Mouse (Mus musculus) CH12.LX (cell line): ENCODE measurements around the gene Rgs12. TPM values are rescaled to one million over a fixed set of nuclear protein-coding genes. Genes with fewer than 3 reads are reported as not detected.

Experiments
- DNase-seq: peaks from one replicate; pipeline ENCODE4 v3.0.0-alpha.2; 2013; ENCODE audit errors: extremely low read depth
- H3K27ac ChIP-seq: 2 replicates; pipeline ENCODE4 v1.5.1; 2012; ENCODE audit warnings: low read depth, mild to moderate bottlenecking, control low read depth, moderate library complexity; ENCODE audit not compliant: insufficient read depth
- H3K27me3 ChIP-seq: replicated peaks from 2 replicates; pipeline ENCODE3; 2012; ENCODE audit warnings: inconsistent platforms
- H3K36me3 ChIP-seq, 2 experiments: replicated peaks in 1 of 2; 2 replicates each; pipeline versions ENCODE3 to v1.6.1; 2012; ENCODE audit warnings: inconsistent platforms in 1 of 2, low read length in 1 of 2, mild to moderate bottlenecking in 1 of 2, mixed read lengths in 1 of 2, moderate library complexity in 1 of 2; ENCODE audit not compliant: control insufficient read depth in 1 of 2, insufficient read depth in 1 of 2
- H3K4me1 ChIP-seq, 2 experiments: 2 replicates each; pipeline ENCODE4 v1.6.1; 2012; ENCODE audit warnings: inconsistent platforms in 1 of 2, moderate library complexity in 1 of 2; ENCODE audit not compliant: insufficient read depth in 2 of 2, control insufficient read depth in 1 of 2
- H3K4me2 ChIP-seq: 2 replicates; pipeline ENCODE4 v1.6.1; 2012; ENCODE audit warnings: low read depth, mild to moderate bottlenecking, control low read depth; ENCODE audit not compliant: poor library complexity, insufficient read depth, severe bottlenecking
- H3K4me3 ChIP-seq, 3 experiments: fragments of 150-350 bp in 1 of 3; sonication (generic) in 1 of 3; replicated peaks in 1 of 3; 2 replicates each; pipeline versions ENCODE3 to v1.5.1; 2011 to 2012; ENCODE audit warnings: low read depth in 2 of 3, low read length in 2 of 3, mild to moderate bottlenecking in 2 of 3, moderate library complexity in 2 of 3, control low read depth in 1 of 3, improper control_type of control experiment in 1 of 3, inconsistent platforms in 1 of 3, mixed read lengths in 1 of 3; ENCODE audit not compliant: poor library complexity in 1 of 3
- H3K79me2 ChIP-seq: replicated peaks from 2 replicates; pipeline ENCODE4 v1.6.1; 2012; ENCODE audit warnings: mild to moderate bottlenecking, moderate library complexity; ENCODE audit not compliant: control insufficient read depth, poor library complexity, insufficient read depth, severe bottlenecking; ENCODE audit errors: extremely low read depth
- H3K9ac ChIP-seq: 2 replicates; pipeline ENCODE4 v1.6.1; 2012; ENCODE audit warnings: low read depth, mild to moderate bottlenecking, control low read depth, moderate library complexity; ENCODE audit not compliant: insufficient read depth
- H3K9me3 ChIP-seq: replicated peaks from 2 replicates; pipeline ENCODE3; 2012; ENCODE audit warnings: low read length, inconsistent platforms, mixed read lengths
- BHLHE40 ChIP-seq: IDR thresholded peaks from 2 replicates; pipeline ENCODE4 v1.6.1; 2011; ENCODE audit warnings: mild to moderate bottlenecking, low read depth, low read length, improper control_type of control experiment
- CHD1 ChIP-seq: IDR thresholded peaks from 2 replicates; pipeline ENCODE4 v1.6.1; 2012; ENCODE audit warnings: low read depth, low read length, improper control_type of control experiment, inconsistent platforms
- CHD2 ChIP-seq: IDR thresholded peaks from 2 replicates; pipeline ENCODE4 v1.6.1; 2011; ENCODE audit warnings: low read length, improper control_type of control experiment
- CTCF ChIP-seq, 2 experiments: IDR thresholded peaks in 1 of 2; conservative IDR thresholded peaks in 1 of 2; 2 replicates each; pipeline ENCODE4 v1.5.1; 2011 to 2012; ENCODE audit warnings: low read depth in 2 of 2, low read length in 2 of 2, improper control_type of control experiment in 1 of 2, inconsistent platforms in 1 of 2, mild to moderate bottlenecking in 1 of 2, moderate library complexity in 1 of 2
- E2F4 ChIP-seq: IDR thresholded peaks from 2 replicates; pipeline ENCODE4 v1.6.1; 2011; ENCODE audit warnings: low read depth, low read length, improper control_type of control experiment; ENCODE audit not compliant: insufficient replicate concordance
- ELF1 ChIP-seq: IDR thresholded peaks from 2 replicates; pipeline ENCODE4 v1.6.1; 2014; ENCODE audit warnings: low read depth, mild to moderate bottlenecking, inconsistent platforms, low read length, improper control_type of control experiment
- EP300 ChIP-seq: IDR thresholded peaks from 2 replicates; pipeline ENCODE4 v1.6.1; 2011; ENCODE audit warnings: low read length, improper control_type of control experiment
- ETS1 ChIP-seq: conservative IDR thresholded peaks from 2 replicates; pipeline ENCODE4 v1.6.1; 2012; ENCODE audit warnings: low read depth, mild to moderate bottlenecking, inconsistent platforms, low read length, improper control_type of control experiment, moderate library complexity
- HCFC1 ChIP-seq: IDR thresholded peaks from 2 replicates; pipeline ENCODE4 v1.6.1; 2012; ENCODE audit warnings: low read depth, mild to moderate bottlenecking, inconsistent platforms, low read length, improper control_type of control experiment
- JUN ChIP-seq: IDR thresholded peaks from 2 replicates; pipeline ENCODE4 v1.6.1; 2011; ENCODE audit warnings: low read depth, mild to moderate bottlenecking, low read length, improper control_type of control experiment, moderate library complexity; ENCODE audit not compliant: insufficient read depth
- JUND ChIP-seq: conservative IDR thresholded peaks from 2 replicates; pipeline ENCODE4 v1.6.1; 2011; ENCODE audit warnings: low read depth, low read length, improper control_type of control experiment
- MXI1 ChIP-seq: IDR thresholded peaks from 2 replicates; pipeline ENCODE4 v1.6.1; 2011; ENCODE audit warnings: mild to moderate bottlenecking, low read depth, low read length, improper control_type of control experiment
- POLR2AphosphoS2 ChIP-seq: IDR thresholded peaks from 2 replicates; pipeline ENCODE4 v1.6.1; 2011; ENCODE audit warnings: low read depth, low read length, improper control_type of control experiment
- TBP ChIP-seq: conservative IDR thresholded peaks from 2 replicates; pipeline ENCODE4 v1.6.1; 2011; ENCODE audit warnings: low read depth, low read length, improper control_type of control experiment
- USF2 ChIP-seq: conservative IDR thresholded peaks from 2 replicates; pipeline ENCODE4 v1.6.1; 2011; ENCODE audit warnings: low read depth, low read length, improper control_type of control experiment
- ZC3H11A ChIP-seq: IDR thresholded peaks from 2 replicates; pipeline ENCODE4 v1.6.1; 2012; ENCODE audit warnings: low read depth, mild to moderate bottlenecking, inconsistent platforms, low read length, improper control_type of control experiment
- ZKSCAN1 ChIP-seq: IDR thresholded peaks from 2 replicates; pipeline ENCODE4 v1.6.1; 2012; ENCODE audit warnings: low read depth, inconsistent platforms, low read length, improper control_type of control experiment, borderline replicate concordance
- ZMIZ1 ChIP-seq: IDR thresholded peaks from 2 replicates; pipeline ENCODE4 v1.6.1; 2012; ENCODE audit warnings: low read depth, mild to moderate bottlenecking, inconsistent platforms, low read length, improper control_type of control experiment
- dilution Hi-C: fragments of 300-500 bp; cut with MboI; formaldehyde crosslinking; loops from 2 replicates; pipeline ENCODE4 v1.14.3; 2020; ENCODE audit warnings: low sequenced_read_pairs; ENCODE audit not compliant: extremely low pct_unique_long_range_greater_than_20kb, extremely low pct_ligation_motif_present
- in situ Hi-C: fragments of 300-500 bp; cut with MboI; formaldehyde crosslinking; loops from 3 replicates; pipeline ENCODE4 v1.14.3; 2019; ENCODE audit warnings: low sequenced_read_pairs, low pct_ligation_motif_present, low pct_unique_long_range_greater_than_20kb, mixed read lengths
- polyA plus RNA-seq: library from polyadenylated mRNA; unstranded; fragments of >175 nt; gene quantifications from 2 replicates; pipeline ENCODE4 v1.2.1, GENCODE M21; 2012; ENCODE audit warnings: low read depth; ENCODE audit not compliant: insufficient read length
- total RNA-seq, 2 experiments: library from RNA; depleted of rRNA; stranded (reverse); fragments of 300-350 nt in 1 of 2; fragments of >200 nt in 1 of 2; gene quantifications; 2 replicates each; pipeline ENCODE4 v1.2.3; 2012 to 2014

Gene Rgs12
- total and polyA plus RNA-seq, 3 experiments: 6.8 to 9.8 (median 8.1) TPM

GRCm38 (mm10) chr5:34931091-34931490 is 18.2 kb upstream of the Rgs12 start:
- H3K36me3 ChIP-seq: no peaks in the 10 kb centered on the region
- TF ChIP-seq JUND: no peak
- no peak for TF ChIP-seq TBP
- TF ChIP-seq ETS1: no peak
- TF ChIP-seq HCFC1: no peak
- TF ChIP-seq ZC3H11A: no peak
- no peak for TF ChIP-seq CHD2
- no peak for TF ChIP-seq E2F4
- TF ChIP-seq CHD1: no peak
- no peak for TF ChIP-seq ZMIZ1
- TF ChIP-seq ZKSCAN1: no peak
- TF ChIP-seq EP300: no peak
- TF ChIP-seq MXI1: no peak
- TF ChIP-seq POLR2AphosphoS2: no peak
- H3K27me3 ChIP-seq: peaks cover 8% of the 10 kb centered on the region
- 0 out of 4 replicates have a peak, but pooled peaks cover 0 to 3% of the 10 kb centered on the region in 2 experiments for H3K4me1 ChIP-seq
- H3K27ac ChIP-seq: no peak overlapping the region
- no peak overlapping the region for H3K9ac ChIP-seq
- no peak overlapping the region for H3K4me2 ChIP-seq
- no peak for DNase-seq
- H3K4me3 ChIP-seq: no peak overlapping the region
- H3K9me3 ChIP-seq: peaks cover 2% of the 10 kb centered on the region
- in situ Hi-C loops (no loop called here), dilution Hi-C loops (no loop called here)
- H3K79me2 ChIP-seq: no peaks in the 10 kb centered on the region

- peaks cover 2% of the 10 kb centered on the region for H3K9me3 ChIP-seq
- H3K27ac ChIP-seq: no peak overlapping the region
- peaks cover 10% of the 10 kb centered on the region for H3K27me3 ChIP-seq
- no peaks in the 10 kb centered on the region for H3K79me2 ChIP-seq
- no peak overlapping the region for H3K4me2 ChIP-seq
- no peaks in the 10 kb centered on the region for H3K36me3 ChIP-seq
- in situ Hi-C loops (no loop called here), dilution Hi-C loops (no loop called here)
- 0 out of 4 replicates have a peak, but pooled peaks cover 0 to 3% of the 10 kb centered on the region in 2 experiments for H3K4me1 ChIP-seq
- DNase-seq: no peak
- H3K4me3 ChIP-seq: no peak overlapping the region
- TF ChIP-seq EP300: no peak
- no peak for TF ChIP-seq ELF1
- no peak for TF ChIP-seq BHLHE40
- no peak for TF ChIP-seq CTCF (conservative IDR thresholded peaks at IDR 0.05 in 1 of 2, IDR thresholded peaks at IDR 0.05 in 1 of 2; ENCODE audit: low read depth in 2 of 2, low read length in 2 of 2)
- TF ChIP-seq JUN: no peak
- TF ChIP-seq MXI1: no peak
- no peak for TF ChIP-seq HCFC1
- no peak for TF ChIP-seq USF2
- H3K9ac ChIP-seq: no peak overlapping the region
Measured at GRCm38 (mm10) chr5:34931516-34932457, 17.5 kb upstream of the Rgs12 start.
